Mouse (Mus musculus): ENCODE data around the gene Tead1.
A peak's percentile ranks its signal among the peaks of the same experiment; 100 is the strongest.

Gene Tead1

DNA sequence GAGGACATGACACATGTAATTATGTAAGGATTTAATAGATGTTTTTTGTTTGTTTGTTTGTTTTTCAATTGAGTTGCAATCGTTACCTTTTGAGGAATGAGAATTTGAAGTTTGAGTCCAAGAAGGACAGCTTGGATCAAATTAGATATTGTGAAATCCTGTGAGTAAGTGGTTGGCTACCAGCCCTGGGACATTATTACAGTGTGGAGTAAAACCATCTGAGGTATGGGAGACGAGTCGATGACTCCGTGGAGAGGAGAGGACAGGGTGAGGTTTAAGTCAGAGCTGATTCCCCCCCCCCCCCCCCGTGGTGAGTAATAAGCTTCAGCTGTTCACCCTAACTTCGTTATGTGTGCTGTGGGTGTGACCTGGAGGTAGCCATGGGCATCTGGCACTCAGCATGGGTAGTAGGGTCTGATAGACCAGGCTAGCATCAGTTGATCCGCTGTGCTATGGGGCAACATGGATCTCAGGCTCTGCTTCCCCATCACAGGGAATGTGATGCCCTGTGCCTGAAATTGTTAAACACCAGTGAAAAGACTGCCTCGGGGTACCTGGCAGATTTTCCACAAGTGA is 134.7 kb downstream of the Tead1 start:
- no peak for DNase-seq (ENCODE audit: low spot score in 2 of 2)

DNA sequence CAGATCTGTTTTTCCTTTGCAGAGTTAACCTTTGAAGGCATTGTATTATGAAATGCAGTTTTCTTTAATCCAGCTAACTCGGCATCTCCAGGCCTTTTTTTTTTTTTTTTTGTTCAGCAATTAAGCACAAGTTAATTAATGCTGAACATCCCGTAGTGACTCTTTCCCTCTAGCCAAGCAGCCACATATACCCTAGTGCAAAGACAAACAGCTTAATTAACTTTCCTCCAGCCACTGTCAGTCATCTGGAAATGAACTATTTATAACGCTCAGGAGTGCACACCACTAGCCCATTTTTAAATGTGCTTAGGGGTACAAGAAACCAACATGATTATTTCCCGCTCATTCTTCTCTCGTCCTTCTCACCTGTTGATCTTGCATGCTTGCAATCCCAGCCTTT is 136.9 kb downstream of the Tead1 start:
- DNase-seq (ENCODE audit: low spot score in 2 of 2): no peak

DNA sequence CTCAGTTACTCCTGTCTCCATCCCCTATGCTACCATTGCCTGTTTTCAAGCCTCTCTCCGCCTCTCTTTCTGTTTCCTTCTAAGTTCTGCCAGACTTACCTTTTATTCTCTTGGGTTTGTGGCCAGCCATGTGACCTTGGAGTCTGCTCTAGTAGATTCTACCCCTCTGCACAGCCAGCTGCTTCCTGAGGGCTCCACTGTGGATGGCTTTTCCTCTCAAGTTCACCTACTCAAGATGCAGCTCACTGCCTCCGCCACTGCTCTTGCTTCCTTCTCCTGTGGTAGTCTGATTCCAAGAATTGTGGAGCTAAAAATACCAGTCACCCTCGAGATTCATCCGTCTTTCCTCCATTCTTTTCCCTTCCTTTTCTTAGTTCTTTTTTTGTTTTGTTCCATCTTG is 140.7 kb downstream of the Tead1 start:
- DNase-seq (ENCODE audit: low spot score in 2 of 2): no peak

DNA sequence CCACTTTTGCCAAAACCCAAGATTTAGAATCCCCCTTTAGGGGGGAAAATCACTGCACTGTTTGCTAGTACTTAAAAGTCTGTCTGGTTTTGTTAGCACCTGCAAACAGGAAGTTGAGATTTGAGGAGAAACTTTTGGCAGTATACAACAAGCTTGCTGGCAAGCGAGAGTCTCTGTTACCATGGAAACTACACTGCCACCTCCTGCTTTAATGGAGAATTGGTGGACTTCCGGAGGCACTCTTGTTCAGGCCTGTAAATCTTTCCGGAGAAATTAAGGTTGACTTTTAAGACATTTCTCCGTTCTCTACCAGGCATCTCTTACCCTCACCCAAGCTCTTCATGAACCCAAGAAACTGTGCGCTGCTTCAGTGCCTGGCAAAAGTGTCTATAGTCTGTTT is 143.8 kb downstream of the Tead1 start:
- no peak for DNase-seq (ENCODE audit: low spot score in 2 of 2)

DNA sequence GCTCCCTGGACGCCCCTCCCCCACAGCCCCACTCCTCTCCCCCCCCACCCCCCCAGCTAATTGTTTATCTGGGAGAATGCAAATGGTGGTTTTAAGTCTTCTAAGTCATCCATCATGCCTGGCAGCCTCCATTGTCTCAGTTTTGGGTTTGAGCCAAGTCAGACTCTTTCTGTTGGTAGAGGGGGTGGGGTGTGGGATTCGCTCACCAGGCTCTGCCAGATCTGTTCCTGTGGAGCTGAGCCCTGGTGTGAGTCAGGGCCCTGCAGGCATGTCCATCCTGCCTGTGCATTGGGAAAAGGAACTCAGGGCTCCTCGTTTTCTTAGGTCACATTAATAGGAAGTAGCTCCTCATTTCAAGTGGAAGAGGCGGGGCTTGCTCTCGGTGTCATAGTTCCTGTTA is 144.5 kb downstream of the Tead1 start:
- DNase-seq (ENCODE audit: low spot score in 2 of 2): no peak

DNA sequence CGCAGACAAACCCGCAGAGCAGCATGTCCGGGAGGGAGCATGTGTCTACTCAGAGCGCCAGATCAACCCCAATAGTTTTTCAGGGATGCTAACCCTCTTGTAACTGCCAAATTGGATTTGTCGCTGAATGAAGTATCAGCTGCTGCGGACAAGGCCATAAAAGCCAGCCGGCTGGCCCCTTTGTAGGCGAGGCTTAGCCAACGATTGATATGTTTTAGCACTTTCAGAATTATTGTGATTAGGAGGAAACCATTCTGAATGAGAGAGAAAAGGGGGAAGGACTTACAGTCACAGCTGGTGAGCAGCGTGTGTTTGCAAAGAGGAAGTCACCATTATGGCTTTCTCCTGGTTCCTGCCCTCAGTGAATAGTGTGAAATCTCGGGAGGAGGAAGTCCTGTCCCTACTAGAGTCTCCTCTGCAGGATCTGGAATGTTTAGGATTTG is 146.2 kb downstream of the Tead1 start:
- no peak for DNase-seq (ENCODE audit: low spot score in 2 of 2)

DNA sequence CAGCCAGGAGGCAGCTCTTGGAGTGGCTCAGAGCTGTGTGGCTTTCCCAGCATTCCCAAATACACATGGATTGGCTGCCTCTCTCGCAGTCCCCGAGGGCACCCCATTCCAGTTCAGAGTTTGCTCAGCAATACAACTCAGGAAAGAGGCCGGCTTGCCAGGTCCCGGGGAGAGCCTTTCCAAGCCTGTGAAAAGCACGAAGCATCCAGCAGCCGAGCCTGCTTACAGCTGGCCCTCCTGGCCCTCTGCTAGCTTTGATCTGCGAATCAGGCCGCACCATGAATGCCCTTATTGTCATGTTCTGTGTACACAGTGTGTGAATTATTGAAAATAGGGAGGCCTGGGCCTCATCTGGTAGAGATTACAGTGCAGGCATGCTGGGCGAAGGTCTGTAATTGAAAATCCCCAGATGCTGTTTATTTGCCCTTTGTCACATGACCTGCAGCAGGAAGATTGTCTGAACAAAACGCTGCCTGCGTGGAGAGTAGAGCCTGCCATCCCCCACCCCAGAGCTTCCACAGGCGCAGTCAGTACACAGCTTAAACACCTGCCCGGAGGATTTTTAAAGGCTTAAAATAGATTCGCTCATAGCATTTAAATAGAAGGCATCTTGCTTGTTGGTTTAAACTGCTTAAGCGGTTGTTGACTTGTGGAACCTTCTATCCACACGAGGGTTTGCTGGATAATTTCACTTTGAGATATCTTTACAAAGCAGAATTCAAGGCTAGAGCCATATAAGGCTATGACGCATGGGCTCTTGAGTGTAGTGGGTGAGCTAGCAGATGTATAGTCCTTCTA is 147.2 kb downstream of the Tead1 start:
- DNase-seq (ENCODE audit: low spot score in 2 of 2): peak; percentile 40 to 48

DNA sequence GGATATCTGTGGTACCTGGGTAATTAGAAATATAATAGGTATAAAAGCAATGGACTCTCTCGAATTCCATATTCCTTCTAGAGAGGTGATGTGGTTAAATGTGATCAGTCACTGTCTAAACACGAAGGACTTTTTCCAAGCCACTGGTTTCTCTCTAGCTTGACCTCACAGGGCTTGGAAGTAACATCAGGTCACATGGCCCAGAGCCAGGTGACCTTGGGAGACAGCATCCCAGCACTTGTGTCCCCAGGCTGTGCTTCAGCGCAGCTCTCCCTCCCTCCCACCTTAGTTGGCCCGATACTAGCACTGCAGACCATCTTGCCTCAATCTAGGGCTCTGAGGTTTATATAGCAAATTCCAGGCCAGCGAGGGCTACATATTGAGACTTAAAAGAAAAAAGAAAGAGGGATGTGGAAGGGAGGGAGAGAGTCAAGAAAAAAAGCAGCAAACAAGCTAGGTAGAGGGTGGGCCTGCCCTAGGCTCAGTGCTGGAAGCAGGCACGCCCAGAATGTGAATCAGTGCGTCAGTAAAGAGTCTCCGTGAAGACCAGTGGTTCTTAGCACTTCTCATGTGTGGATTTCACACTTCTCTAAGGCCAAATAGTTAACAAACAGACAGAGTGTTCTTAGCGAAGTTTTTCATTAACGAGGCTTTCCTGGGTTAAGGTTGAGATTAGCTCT is 149.0 kb downstream of the Tead1 start:
- DNase-seq (ENCODE audit: low spot score in 2 of 2): no peak

DNA sequence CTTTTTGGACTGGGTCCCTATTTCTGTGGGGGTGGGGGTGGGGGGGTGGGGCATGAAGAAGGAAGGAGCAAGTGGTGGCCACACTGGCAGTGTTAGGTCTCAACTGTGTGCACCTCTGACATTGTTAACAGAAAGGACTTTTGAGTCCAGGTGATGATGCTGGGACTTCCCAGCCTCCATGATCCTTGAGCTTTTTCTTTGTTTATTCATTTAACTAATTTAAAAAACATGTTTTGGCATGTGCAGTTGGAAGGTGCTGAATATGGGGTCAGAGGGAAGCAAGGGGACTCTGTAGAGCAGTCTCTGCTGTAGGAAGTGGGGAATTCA is 149.5 kb downstream of the Tead1 start:
- no peak for DNase-seq (ENCODE audit: low spot score in 2 of 2)

DNA sequence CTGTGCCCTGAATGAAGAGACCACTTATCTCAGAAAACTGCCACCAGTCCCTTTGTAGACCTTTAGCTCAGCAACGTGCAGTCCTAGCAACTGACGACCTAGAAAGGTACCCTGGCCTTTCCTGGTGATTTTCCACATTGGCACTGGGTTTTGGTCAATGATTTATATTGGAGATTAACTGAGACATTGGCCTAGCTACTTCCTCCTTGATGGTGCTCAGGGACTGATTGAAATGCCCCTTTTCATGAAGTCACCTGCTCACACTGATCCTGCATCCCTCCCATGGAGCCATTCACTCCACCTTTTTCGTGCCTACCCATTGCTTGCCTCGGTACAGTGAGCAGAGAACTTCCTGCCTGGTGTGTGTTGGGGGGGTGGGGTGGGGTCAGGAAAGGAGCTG is 151.8 kb downstream of the Tead1 start:
- no peak for DNase-seq (ENCODE audit: low spot score in 2 of 2)

DNA sequence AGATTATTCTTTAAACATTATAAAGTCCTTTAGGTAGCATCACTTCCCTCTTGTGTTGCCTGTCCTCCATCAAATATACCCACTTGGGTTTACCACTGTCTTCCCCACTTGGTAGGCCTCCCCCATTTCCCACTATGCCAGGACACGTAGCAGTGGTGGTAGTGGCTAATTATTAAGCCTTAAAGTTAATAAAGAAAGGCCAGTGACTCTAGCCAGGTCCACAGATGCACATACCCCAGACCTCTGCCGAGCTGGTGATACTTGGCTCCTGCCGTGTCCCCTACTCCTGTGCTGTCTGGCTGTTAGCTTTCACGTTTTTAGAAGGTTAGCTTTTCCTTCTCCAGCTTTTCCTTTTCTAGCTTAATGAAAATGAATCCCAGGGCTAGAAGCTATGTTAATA is 152.3 kb downstream of the Tead1 start:
- DNase-seq (ENCODE audit: low spot score in 2 of 2): no peak

DNA sequence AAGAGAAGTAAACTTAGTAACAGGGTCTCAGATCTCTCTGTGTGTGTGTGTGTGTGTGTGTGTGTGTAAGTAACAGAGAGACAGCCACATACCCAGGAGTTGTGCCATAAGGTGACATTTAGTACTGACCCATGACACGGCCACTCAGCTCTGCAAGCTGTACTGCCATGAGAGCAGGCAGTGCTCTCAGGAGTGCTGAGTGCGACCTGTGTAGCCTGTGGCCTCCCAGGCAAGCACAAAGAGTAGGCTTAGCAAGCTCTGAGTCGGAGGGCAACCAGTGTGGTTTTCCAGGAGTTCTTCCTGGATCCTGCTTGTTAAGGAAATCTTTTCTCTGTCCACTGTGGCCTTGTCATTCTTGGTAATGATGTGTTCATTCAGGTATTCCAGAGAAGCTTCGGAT is 154.0 kb downstream of the Tead1 start:
- DNase-seq (ENCODE audit: low spot score in 2 of 2): no peak

DNA sequence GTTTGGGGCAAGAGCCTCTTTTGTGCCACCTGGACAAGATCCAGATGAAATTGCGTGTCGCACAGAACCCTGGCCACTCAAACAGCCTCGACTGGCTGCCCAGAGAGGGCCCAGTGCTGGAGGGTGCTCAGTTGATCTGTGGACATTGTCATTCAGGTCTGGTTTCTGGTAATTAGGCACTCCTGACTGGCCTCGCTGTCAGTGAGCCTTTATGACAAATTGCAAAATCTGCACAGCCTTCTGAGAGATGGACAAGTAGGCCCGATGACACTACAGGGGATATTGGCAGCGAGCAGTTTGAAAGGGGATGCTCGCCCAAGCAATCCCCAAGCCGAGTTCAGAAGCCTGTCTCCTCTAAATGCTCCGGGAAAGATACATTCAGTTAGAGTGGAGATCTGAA is 157.0 kb downstream of the Tead1 start:
- DNase-seq (ENCODE audit: low spot score in 2 of 2): no peak

DNA sequence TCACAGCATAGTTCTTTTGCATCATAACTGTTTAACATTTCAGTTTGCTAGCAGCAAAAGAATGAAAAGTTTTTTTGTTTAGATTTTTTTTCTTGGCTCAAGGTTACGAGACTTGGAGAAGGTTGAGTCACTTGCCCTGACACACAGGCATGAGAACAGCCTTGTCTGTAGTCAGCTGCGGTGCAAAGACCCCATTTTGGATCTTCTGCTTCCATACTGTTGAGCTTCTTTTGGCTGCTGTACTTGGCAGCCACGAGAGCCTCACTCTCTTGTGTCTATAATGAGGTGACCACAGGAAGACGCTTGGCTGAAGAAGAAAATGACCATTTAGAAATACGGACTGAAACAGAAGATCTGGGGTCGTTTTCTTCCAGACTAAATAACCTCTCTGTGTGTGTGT is 159.0 kb downstream of the Tead1 start:
- DNase-seq (ENCODE audit: low spot score in 2 of 2): no peak

DNA sequence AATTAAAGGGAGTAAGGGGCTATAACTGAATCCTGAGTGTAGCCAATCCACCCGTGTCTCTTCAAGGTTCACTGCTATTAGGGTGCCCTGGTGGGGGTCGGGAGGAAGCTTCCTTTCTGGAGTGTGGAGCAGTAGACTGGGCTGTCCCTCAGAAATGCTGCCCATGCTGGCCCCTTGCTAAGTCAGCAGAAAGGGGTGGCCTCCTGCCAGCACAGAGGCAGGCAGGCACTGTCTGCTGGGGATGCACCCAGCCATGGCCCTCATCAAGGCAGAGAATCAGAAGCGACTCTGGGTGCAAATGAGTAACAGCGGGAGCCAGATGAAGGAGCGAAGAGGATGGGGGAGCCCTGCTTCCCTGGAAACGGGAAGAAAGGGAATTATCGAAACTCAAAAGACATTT is 161.2 kb downstream of the Tead1 start:
- DNase-seq (ENCODE audit: low spot score in 2 of 2): no peak

DNA sequence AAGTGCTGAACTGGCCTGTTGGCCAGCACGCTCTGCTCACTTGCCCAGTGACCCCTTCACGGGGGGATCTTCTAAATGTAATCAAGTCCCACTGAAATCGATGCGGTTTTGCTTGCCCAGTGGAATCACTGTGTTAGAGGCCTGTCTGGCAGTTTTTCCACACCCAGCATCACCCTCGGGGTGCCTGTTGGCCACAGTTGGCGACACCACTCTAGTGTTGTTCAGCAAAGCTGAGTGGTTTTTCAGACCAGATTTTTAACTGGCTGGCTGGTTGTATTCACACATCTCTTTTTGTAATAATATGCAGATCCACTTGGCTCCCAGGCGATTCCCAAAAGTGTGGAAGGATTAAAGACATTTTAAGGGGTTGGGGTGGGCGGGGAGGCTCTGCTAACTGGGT is 161.8 kb downstream of the Tead1 start:
- peak in 1 of 2 experiments; percentile 17 for DNase-seq (ENCODE audit: low spot score in 2 of 2)

DNA sequence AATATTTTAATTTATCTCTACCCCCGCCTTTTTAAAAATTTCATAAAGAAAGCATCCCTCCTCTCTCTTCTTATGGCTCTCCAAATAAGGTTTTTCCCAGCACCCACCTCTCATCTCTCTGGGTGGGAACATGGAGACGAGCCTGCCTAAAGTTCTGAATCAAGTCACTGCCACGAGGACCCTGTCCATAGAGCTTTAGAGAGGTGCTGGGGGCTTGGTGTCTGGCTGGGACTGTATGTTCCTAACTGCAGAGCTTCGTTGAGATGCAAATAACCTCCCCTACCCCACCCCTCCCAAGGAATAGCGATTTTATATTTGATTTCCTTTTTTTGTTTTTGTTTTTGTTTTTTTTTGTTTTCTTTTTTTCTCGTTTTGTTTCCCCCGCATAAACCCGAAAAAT is 162.4 kb downstream of the Tead1 start:
- DNase-seq (ENCODE audit: low spot score in 2 of 2): no peak

DNA sequence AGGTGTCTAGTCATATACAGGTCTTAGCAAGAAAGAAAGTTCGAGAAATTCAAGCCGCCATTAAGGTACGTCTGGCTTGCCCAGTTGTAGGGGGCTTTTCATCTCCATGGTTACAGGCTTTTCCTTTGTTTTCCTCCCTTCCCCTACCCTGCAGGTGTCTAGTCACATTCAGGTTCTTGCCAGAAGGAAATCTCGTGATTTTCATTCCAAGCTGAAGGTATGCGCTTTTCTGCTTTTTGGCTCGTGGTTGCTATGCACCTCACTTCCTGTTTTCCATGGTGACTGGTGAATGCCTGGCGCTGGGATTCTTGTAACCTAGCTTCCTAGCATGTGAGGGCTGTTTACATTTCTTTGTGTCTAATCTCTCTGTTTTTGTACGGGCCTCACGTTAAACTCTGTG is 162.8 kb downstream of the Tead1 start:
- DNase-seq (ENCODE audit: low spot score in 2 of 2): peak in 1 of 2 experiments; percentile 19

DNA sequence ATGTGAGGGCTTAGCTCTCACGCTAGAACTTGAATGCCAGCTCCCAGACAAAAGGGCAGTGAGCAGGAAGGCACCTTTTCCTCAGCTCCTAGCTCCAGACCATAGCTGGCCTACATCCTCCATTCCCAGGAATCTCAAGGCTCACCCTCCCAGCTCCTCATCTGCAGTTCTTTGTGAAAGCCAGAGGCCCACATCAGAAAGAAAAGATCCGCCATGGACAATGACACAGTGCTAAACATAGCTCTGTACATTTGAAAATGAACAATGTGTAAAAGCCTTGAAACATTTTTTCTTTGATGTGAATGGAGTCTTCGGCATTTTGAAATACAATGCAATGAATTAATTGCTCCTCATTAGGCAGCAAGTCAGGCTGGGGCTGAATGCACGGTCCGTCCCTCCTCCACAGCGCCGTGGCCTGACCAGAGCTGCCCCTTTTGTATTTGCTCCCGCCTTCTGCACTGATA is 172.2 kb downstream of the Tead1 start:
- DNase-seq (ENCODE audit: low spot score in 2 of 2): no peak

DNA sequence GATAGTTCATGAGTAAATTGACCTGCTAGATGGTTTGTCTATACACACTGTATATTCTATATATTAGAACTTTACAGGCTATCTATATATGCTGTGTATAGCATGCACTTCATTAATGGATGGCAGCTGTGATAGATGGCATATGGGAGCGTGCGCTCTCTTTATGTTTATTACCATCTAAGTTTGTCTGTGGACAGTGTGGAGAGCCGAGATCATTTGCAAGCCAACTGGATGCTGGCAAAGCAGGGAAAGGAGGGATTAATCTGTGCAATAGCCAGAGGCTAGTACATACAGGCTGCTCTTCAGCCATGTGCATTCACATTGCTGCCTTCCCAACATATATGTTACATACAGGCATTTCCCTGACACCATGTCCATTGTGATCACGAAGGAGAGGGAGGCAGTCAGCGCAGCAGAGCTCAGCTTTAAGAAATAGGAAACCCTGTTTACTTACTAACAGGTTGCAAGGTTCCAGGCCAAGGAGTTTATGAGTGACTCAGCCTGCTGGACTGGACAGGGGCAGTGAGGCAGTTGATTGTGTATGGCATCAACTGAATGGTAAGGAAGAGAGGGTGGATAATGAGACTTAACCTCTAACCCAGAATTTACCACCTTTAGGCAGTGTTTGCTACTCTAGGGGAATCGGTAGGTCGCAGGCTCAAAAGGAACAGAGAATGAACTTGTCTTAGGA is 173.2 kb downstream of the Tead1 start:
- no peak for DNase-seq (ENCODE audit: low spot score in 2 of 2)

DNA sequence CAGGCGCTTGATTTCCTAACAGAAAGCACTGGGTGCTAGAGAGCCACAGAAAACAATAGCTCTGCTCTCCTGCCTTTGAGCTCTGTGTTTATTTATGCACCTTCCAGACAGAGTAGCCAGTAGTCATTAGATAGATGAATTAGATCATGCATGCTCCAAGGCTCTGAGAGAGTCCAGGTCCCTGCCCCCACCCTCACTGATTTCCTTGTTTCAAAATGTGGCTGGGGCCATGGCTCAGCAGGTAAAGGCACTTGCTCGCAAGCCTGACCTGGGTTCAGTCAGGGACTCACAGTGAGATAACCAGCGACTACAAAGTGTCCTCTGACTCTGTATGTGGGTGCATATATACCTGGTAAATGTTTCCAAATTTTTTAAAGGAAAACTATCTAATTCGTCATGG is 174.7 kb downstream of the Tead1 start:
- no peak for DNase-seq (ENCODE audit: low spot score in 2 of 2)

DNA sequence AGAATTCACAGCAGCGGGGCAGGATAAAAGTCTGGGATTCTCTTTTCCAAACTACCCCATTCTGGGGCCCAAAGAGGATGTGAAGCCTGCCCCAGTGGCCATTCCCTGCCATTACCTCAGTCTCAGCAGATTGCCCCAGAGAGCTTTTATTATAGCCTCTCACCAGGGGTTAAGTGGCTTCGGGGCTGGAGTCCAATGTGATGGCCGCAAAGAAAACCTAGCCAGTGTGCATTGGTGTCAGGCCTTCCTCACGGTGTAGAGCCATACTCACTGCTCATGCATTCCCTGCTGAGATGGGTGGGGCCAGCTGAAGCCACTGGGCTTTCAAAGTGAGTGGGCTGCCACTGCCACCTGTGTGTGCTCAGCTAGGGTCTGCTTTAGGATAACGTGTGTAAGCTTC is 175.4 kb downstream of the Tead1 start:
- DNase-seq (ENCODE audit: low spot score in 2 of 2): no peak

DNA sequence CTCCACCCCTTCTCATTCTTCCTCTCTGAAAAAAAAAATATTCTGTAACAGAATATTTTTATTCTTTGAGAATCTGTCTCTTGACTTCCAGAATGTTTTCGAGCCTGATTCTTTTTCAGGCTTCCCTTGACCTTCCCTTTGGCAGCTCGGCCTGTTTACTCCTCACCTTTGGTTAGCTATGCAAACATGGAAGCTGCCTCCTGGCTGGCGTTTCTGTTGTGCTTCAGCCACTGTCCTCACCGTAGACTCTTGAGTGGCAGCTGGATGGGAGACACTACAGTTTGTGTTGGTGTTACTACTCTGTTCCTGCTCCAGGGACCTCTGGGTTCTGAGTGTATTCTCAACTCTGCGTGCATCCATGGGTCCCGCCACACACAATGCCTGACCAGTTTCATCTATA is 176.3 kb downstream of the Tead1 start:
- no peak for DNase-seq (ENCODE audit: low spot score in 2 of 2)

All from right cerebral cortex, postnatal 36 days (tissue).